Mouse (Mus musculus): Measurements from ENCODE around the gene Snx17.

The Snx17 gene

DNA sequence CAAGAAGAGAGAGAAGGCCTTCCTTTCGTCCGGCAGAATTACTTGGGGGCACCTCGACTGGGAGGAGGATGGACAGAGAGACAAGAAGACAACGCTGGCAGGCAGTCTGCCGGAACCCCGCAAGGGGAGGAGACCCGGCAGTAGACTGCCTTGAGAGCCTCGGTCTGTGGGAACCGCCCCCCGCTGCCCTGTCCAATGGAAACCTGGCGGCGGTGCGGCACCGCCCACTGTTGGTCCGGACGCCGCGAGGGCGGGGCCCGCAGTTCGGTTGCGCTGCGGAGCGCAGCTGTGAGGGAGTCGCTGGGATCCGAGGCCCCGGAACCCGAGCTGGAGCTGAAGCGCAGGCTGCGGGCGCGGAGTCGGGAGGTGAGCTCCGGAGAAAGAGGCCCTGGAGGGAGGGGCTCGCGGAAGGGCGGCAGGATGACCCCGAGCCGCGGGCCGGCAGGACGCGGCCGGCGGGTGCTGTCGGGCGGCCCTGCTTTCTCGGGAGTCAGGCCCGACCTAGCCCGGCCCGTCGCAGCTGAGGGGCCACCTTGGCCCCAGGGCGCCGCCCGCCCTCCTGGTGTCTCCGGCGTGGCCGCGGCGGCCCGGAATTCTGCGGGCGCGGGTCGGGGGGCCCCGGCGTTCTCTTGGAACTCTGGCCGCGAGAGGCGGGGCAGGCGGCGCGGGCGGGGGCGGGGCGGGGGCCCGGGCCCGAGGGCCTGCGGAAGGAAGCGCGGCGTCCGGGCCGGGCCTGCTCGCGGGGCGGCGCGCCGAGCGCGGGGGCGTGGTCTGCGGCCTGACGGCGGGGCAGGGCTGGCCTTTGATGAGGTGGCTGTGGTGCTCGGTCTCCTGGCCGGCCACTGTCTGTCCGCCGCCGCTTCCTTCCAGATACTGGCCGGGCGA, 47.9 kb downstream of the Snx17 start, which contains the start of the genes Nrbp1 and Gm9970:
Nrbp1 (plus strand) TSS at position 228 of the 885 bp plus-strand sequence.
Gm9970 (minus strand) TSS at position 596 of the 885 bp plus-strand sequence.
- DNase-seq (ENCODE audit: low spot score) = peak; percentile 95

GRCm38 (mm10) chr5:31241522-31242034, 48.6 kb downstream of the Snx17 start:
- no peak for DNase-seq (ENCODE audit: low spot score)

DNA sequence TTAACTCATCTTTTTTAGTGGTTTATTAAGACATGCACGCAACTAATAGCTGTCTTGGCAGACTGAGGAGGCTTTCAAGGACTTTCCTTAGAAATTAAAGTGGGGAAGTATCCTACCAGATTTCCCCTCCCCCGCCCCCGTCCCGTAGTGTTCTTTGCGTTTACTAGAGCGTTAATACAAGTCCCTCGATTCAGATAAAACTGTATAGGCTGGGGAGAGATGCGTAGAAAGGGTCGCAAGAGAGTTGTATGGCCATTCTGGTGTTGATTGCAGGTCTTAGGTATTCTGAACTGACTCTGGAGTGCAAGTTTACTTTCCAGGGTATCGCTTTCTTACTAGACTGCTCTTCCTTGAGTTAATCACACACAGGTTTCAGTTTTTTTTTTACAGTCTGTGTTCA, 49.2 kb downstream of the Snx17 start:
- DNase-seq (ENCODE audit: low spot score) = no peak

Measured in MN1 (cell line).